Mouse (Mus musculus): ENCODE data around the gene Zfp94.

DNA sequence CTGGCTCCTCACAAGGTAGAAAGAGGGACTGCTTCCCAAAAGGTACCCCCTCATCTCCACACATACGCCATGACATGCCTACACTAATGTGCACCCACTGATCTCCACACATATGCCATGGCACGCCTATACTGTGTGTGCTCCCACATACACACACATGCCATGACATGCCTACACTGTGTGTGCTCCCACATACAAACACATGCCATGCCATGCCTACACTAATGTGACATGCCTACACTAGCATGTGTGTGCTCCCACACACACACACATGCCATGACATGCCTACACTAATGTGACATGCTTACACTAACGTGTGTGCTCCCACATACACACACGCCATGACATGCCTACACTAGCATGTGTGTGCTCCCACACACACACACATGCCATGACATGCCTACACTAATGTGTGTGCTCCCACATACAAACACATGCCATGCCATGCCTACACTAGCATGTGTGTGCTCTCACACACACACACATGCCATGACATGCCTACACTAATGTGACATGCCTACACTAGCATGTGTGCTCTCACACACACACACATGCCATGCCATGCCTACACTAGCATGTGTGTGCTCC lies 26.3 kb downstream of the Zfp94 start:
- TF ChIP-seq POLR2A (IDR thresholded peaks at IDR 0.05; ENCODE audit: insufficient read length, low read depth) (no peak), MAX (IDR thresholded peaks at IDR 0.05; ENCODE audit: low read depth) (no peak)
